Mouse (Mus musculus): ENCODE data around the gene Nol10.

- TF ChIP-seq CTCF (IDR thresholded peaks at IDR 0.05; ENCODE audit: control insufficient read depth, insufficient read depth, low read length): no peak
- no peak for TF ChIP-seq POLR2A (IDR thresholded peaks at IDR 0.05; ENCODE audit: borderline replicate concordance, control insufficient read depth, low read depth, low read length)
Observed at GRCm38 (mm10) chr12:17474681-17475080, 126.4 kb downstream of the Nol10 start.
